ENCODE assay signal across 18 mouse cellular contexts in the genomic region with DNA sequence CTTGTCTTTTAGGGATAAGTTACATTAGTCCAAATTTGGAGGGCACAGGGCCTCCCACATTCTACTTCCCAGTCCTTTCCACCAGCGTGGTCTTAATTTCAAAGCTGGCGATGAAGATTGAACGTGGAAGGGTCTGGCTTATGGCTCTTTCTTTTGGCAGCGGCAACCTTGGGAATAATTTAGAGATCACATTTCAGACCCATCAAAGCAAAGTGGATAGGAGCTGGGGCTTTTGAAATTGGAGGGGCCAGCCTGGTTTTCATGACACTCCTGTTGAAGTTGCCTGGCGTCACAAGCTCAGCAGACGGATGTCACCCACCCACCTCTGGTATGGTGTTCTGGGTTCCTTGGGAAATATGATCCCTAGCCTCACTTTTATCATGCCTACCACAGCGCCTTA.
"Had no signal": no experiment of that assay in that cellular context is flagged by ENCODE, and none has a peak within 500 bp of the region (broad histone marks: within the 10 kb centered on the region; RNA-seq: fewer than 3 reads in every experiment).

No protein-coding gene starts in this region.

- H3K9me3 ChIP-seq: liver, embryonic 15.5 days; lung, embryonic 15.5 days; midbrain, embryonic 10.5 days; midbrain, embryonic 12.5 days; neural tube, embryonic 12.5 days; stomach, embryonic 15.5 days had no signal

- H3K4me2 ChIP-seq: liver, embryonic 15.5 days; lung, embryonic 15.5 days; midbrain, embryonic 12.5 days; neural tube, embryonic 12.5 days; stomach, embryonic 15.5 days had no signal

- H3K4me1 ChIP-seq: liver, embryonic 15.5 days; midbrain, embryonic 10.5 days; midbrain, embryonic 12.5 days; neural tube, embryonic 12.5 days had no signal

- DNase-seq: liver, postnatal 0 days; lung, adult 2 months; lung, postnatal 14 days; lung, postnatal 36 days; midbrain, embryonic 14.5 days; right cerebral cortex, postnatal 14 days; thymus, adult 2 months; thymus, postnatal 25 days; thymus, postnatal 4 days had no signal

- H3K27me3 ChIP-seq: liver, embryonic 15.5 days; lung, embryonic 15.5 days; midbrain, embryonic 12.5 days; neural tube, embryonic 12.5 days; stomach, embryonic 15.5 days had no signal

- ATAC-seq: liver, postnatal 0 days; lung, postnatal 0 days had no signal

- H3K9ac ChIP-seq: liver, embryonic 15.5 days; liver, postnatal 0 days; lung, embryonic 15.5 days; midbrain, embryonic 12.5 days; neural tube, embryonic 12.5 days; stomach, embryonic 15.5 days had no signal

- H3K4me3 ChIP-seq: liver, embryonic 15.5 days; lung, embryonic 15.5 days; midbrain, embryonic 10.5 days; midbrain, embryonic 12.5 days; neural tube, embryonic 12.5 days; stomach, embryonic 15.5 days had no signal

- H3K27ac ChIP-seq: liver, embryonic 15.5 days; lung, embryonic 15.5 days; macrophage; midbrain, embryonic 10.5 days; midbrain, embryonic 12.5 days; neural tube, embryonic 12.5 days; stomach, embryonic 15.5 days; stomach, postnatal 0 days had no signal

- H3K36me3 ChIP-seq: liver, embryonic 15.5 days; lung, embryonic 15.5 days; midbrain, embryonic 10.5 days; midbrain, embryonic 12.5 days; neural tube, embryonic 12.5 days; stomach, embryonic 15.5 days had no signal
